Mouse (Mus musculus): ENCODE results near the gene Gm10192. TPM values are rescaled to one million over a fixed set of nuclear protein-coding genes. Genes with fewer than 3 reads are reported as not detected.
"Not testable (repeated sequence)": the region's sequence is repeated elsewhere in the genome, so short reads cannot be mapped to it uniquely, and the experiment has no call there.

The Gm10192 gene
- polyA plus RNA-seq (2015; fragmentation: Nextera tagmentation; extraction: Ambion mirVana), result not detected in 2 replicates

- not testable (repeated sequence) for H3K9me3 ChIP-seq; H3K4me1 ChIP-seq; H3K27me3 ChIP-seq (replicated peaks); H3K4me3 ChIP-seq; ATAC-seq (replicated peaks); H3K9ac ChIP-seq; H3K4me2 ChIP-seq; H3K36me3 ChIP-seq (replicated peaks); H3K27ac ChIP-seq
Measured at GRCm38 (mm10) chr4:97183066-97183465, at the start of gene Gm10192. TSS of gene Gm10192 (minus strand) at chr4:97183166.

- Histone ChIP-seq H3K27me3 (replicated peaks) (no peaks in the 10 kb centered on the region), H3K4me3 (no peak overlapping the region), H3K9ac (no peak overlapping the region), H3K4me2 (no peak overlapping the region), H3K9me3 (no peaks in the 10 kb centered on the region), H3K27ac (no peak overlapping the region), H3K36me3 (replicated peaks) (no peaks in the 10 kb centered on the region), H3K4me1 (peaks cover 7% of the 10 kb centered on the region)
- 44% methylated on average over 5 of the region's 5 CpGs for WGBS
- 0 out of 2 replicates have a peak, but pooled peaks have one; percentile 30 for ATAC-seq (replicated peaks)
Measured at GRCm38 (mm10) chr4:97230411-97231104, 47.6 kb upstream of the Gm10192 start.

- Histone ChIP-seq H3K4me2 (no peak overlapping the region), H3K27ac (no peak overlapping the region), H3K9ac (no peak overlapping the region), H3K9me3 (no peaks in the 10 kb centered on the region), H3K27me3 (replicated peaks) (no peaks in the 10 kb centered on the region), H3K4me3 (no peak overlapping the region), H3K4me1 (no peaks in the 10 kb centered on the region), H3K36me3 (replicated peaks) (no peaks in the 10 kb centered on the region)
- no peak for ATAC-seq (replicated peaks)
- 92% methylated on average over 2 of the region's 2 CpGs for WGBS
Measured at GRCm38 (mm10) chr4:97219701-97220100, 36.7 kb upstream of the Gm10192 start.

DNA sequence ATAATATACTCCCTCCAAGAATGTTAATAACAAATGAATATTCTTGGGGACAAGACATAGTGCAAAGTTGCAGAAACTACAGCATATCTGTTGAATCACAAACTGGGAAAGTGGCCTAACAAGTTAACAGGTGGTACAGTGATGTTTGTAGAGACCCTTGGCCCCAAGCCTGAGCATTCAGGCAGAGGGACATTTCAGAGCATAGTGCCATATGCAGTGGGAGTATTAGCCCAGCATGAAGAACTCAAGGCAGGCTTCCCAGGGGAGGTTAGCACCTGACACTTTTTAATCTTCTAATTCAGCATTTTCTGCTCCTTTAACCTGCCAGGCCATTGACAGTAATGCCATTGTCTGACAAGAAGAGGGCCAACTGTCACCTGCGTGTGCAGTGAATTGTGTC, 34.9 kb upstream of the Gm10192 start:
- WGBS, result 70% methylated on average over 1 of the region's 1 CpGs
- no peak for ATAC-seq (replicated peaks)
- Histone ChIP-seq H3K9me3 (no peaks in the 10 kb centered on the region), H3K27me3 (replicated peaks) (no peaks in the 10 kb centered on the region), H3K4me2 (no peak overlapping the region), H3K9ac (no peak overlapping the region), H3K4me1 (no peaks in the 10 kb centered on the region), H3K36me3 (replicated peaks) (no peaks in the 10 kb centered on the region), H3K27ac (no peak overlapping the region), H3K4me3 (no peak overlapping the region)

GRCm38 (mm10) chr4:97212514-97212913, 29.5 kb upstream of the Gm10192 start:
- no peak overlapping the region for H3K27ac ChIP-seq
- H3K4me1 ChIP-seq, result no peaks in the 10 kb centered on the region
- no peaks in the 10 kb centered on the region for H3K27me3 ChIP-seq (replicated peaks)
- H3K4me3 ChIP-seq, result no peak overlapping the region
- H3K9ac ChIP-seq, result no peak overlapping the region
- H3K9me3 ChIP-seq, result no peaks in the 10 kb centered on the region
- no peak for ATAC-seq (replicated peaks)
- no peak overlapping the region for H3K4me2 ChIP-seq
- no peaks in the 10 kb centered on the region for H3K36me3 ChIP-seq (replicated peaks)

DNA sequence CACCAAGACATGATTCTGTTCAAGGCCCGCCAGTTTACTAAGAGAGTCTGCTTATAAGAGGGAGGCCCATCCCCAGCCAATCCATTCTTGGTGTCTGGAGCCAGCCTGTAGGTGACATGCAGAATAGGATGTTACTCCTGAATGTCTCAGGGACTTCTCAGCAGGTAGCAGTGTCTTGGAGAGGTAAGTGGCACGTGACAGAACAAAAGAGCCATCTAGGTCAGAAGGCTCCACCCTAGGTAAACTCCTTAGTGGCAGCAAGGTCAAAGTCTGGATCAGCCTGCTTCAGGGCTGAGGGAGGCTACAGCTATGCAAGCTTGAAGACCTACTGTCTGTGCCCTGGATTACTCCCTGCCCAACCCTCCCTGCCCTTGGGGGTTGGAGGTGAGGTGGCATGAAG, 20.0 kb upstream of the Gm10192 start:
- not testable (repeated sequence) for H3K4me2 ChIP-seq; H3K9ac ChIP-seq; H3K27ac ChIP-seq; H3K36me3 ChIP-seq (replicated peaks); H3K27me3 ChIP-seq (replicated peaks); H3K4me3 ChIP-seq; ATAC-seq (replicated peaks); H3K4me1 ChIP-seq; H3K9me3 ChIP-seq
- WGBS, result 69% methylated on average over 2 of the region's 2 CpGs

DNA sequence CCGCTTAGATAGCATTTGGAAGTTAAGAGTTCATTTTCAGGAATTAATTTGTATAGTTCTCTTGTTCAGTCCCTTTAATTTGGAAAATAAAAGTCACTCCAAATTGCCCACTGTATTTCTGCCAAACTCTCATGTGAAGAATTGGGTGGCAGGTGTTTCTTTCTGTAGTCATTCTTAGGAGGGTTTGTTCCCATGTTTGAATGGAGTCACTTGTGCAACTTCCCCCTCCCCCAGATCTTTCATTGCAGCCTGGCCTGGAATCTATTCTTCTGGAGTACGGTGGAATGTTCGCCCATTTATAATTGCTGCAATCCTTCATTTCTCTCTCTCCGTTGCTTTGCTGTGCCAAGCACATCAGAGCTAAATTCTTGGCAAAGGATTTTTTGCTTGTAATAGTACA, 10.2 kb upstream of the Gm10192 start:
- Histone ChIP-seq H3K4me3 (no peak overlapping the region), H3K4me2 (no peak overlapping the region), H3K9me3 (no peaks in the 10 kb centered on the region), H3K27me3 (replicated peaks) (no peaks in the 10 kb centered on the region), H3K4me1 (no peaks in the 10 kb centered on the region), H3K27ac (no peak overlapping the region), H3K36me3 (replicated peaks) (no peaks in the 10 kb centered on the region), H3K9ac (no peak overlapping the region)
- 23% methylated on average over 4 of the region's 4 CpGs for WGBS
- ATAC-seq (replicated peaks), result 0 out of 2 replicates have a peak, but pooled peaks have one; percentile 27

GRCm38 (mm10) chr4:97192601-97193000, 9.6 kb upstream of the Gm10192 start:
- Histone ChIP-seq H3K4me2 (no peak overlapping the region), H3K9me3 (no peaks in the 10 kb centered on the region), H3K27me3 (replicated peaks) (no peaks in the 10 kb centered on the region), H3K27ac (no peak overlapping the region), H3K36me3 (replicated peaks) (no peaks in the 10 kb centered on the region), H3K4me1 (no peaks in the 10 kb centered on the region), H3K4me3 (no peak overlapping the region), H3K9ac (no peak overlapping the region)
- WGBS, result 66% methylated on average over 2 of the region's 2 CpGs
- ATAC-seq (replicated peaks), result no peak

DNA sequence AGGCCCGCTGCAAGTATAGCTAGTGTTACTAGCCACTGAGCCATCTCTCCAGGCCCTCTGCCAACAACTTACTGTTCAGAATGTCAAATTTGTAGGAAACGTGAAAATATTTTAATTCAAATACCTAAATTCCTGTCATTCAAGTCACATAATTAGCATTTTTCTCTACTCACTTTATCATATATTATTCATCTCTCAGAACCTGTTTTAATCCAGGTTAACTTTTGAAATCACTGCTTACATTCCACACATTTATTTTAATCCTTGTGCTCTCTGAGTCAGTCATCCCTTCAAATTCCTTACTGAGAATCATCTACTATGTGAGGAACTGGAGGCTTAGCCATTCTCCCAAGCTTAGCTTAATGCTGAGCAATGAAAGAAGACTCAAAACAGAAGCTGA, 2.6 kb downstream of the Gm10192 start:
- ATAC-seq (replicated peaks), result no peak
- no peaks in the 10 kb centered on the region for H3K9me3 ChIP-seq
- no peak overlapping the region for H3K9ac ChIP-seq
- no peak overlapping the region for H3K4me3 ChIP-seq
- H3K27me3 ChIP-seq (replicated peaks), result no peaks in the 10 kb centered on the region
- H3K36me3 ChIP-seq (replicated peaks), result no peaks in the 10 kb centered on the region
- 83% methylated on average over 2 of the region's 2 CpGs for WGBS
- H3K4me2 ChIP-seq, result no peak overlapping the region
- no peak overlapping the region for H3K27ac ChIP-seq
- no peaks in the 10 kb centered on the region for H3K4me1 ChIP-seq

DNA sequence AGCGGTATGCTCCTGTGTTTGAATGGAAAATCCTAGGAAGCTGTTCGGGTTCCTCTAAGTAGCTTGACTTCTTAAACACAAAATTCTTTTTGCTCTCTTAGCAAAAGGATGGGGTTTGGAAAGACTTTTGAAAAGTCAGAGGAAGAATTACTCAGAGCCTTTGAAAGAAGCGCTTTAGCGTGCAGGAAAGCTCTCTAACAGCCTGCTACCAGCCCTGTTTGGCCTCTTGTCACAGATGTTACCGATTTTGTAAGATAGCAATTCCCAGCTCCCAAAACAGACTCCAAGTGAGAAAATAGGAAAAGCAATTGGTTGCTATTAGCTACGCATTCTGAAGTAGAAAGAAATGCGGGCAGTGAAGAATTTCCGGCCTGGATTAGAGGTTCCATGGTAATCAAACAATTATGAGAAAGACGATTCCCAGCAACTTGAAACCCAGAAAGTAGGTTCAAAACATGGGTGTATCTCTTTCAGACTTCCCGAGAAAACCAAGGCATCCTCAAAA, 26.1 kb downstream of the Gm10192 start:
- Histone ChIP-seq H3K9ac (no peak overlapping the region), H3K36me3 (replicated peaks) (no peaks in the 10 kb centered on the region), H3K9me3 (no peaks in the 10 kb centered on the region), H3K27ac (no peak overlapping the region; the same call in 1 of the 2 replicates), H3K27me3 (replicated peaks) (no peaks in the 10 kb centered on the region), H3K4me3 (no peak overlapping the region), H3K4me2 (no peak overlapping the region), H3K4me1 (peaks cover 12% of the 10 kb centered on the region)
- no peak for ATAC-seq (replicated peaks)
- WGBS, result 29% methylated on average over 10 of the region's 10 CpGs

DNA sequence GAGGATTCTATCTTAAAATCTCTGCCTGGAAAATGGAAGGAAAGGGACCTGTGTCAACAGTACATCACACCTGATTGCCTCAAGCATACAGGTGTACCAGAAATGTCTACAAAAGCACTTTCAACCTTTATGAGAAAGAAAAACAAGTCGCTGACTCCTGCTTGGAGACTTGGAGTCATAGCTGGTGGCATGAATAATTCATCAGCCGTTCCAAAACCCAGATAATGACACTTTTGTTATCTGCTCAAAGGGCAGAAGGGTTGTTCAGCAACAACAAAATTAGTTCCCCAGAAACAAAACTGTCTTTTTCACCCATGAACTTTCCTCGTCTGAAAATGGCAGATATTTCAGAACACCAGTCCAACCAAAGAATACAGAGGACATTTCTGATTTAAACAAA, 26.9 kb downstream of the Gm10192 start:
- no peaks in the 10 kb centered on the region for H3K9me3 ChIP-seq
- no peak overlapping the region for H3K9ac ChIP-seq
- WGBS, result 22% methylated on average over 3 of the region's 3 CpGs
- H3K27ac ChIP-seq, result no peak overlapping the region
- H3K27me3 ChIP-seq (replicated peaks), result no peaks in the 10 kb centered on the region
- ATAC-seq (replicated peaks), result 0 out of 2 replicates have a peak, but pooled peaks have one; percentile 24
- peaks cover 12% of the 10 kb centered on the region for H3K4me1 ChIP-seq
- H3K4me3 ChIP-seq, result no peak overlapping the region
- no peak overlapping the region for H3K4me2 ChIP-seq
- no peaks in the 10 kb centered on the region for H3K36me3 ChIP-seq (replicated peaks)

DNA sequence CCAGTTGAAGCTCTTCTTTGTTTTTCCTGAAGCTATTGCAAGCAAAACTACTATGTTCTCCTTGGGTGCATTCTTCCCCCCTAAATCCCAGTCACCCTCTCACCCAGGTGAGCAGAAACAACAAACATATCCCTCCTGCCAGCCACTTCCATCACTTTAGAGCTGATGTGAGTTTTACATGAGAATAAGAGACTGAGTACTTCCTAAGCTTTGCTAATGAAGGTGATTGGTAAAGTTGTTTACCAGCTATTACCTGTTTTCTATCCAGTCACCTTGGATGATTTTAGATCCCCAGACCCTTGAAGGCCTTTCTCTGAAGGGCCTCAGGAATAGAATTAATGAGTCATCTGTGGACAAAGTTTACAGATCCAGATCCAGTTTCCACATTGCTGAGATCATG, 29.4 kb downstream of the Gm10192 start:
- Histone ChIP-seq H3K9ac (no peak overlapping the region), H3K4me3 (no peak overlapping the region), H3K4me1 (peaks cover 12% of the 10 kb centered on the region), H3K9me3 (no peaks in the 10 kb centered on the region), H3K36me3 (replicated peaks) (no peaks in the 10 kb centered on the region), H3K4me2 (no peak overlapping the region), H3K27me3 (replicated peaks) (no peaks in the 10 kb centered on the region), H3K27ac (no peak overlapping the region)
- no peak for ATAC-seq (replicated peaks)

- Histone ChIP-seq H3K36me3 (replicated peaks) (no peaks in the 10 kb centered on the region), H3K4me2 (no peak overlapping the region), H3K4me1 (no peaks in the 10 kb centered on the region), H3K9ac (no peak overlapping the region), H3K4me3 (no peak overlapping the region), H3K27me3 (replicated peaks) (no peaks in the 10 kb centered on the region), H3K27ac (no peak overlapping the region), H3K9me3 (no peaks in the 10 kb centered on the region)
- WGBS, result 94% methylated on average over 2 of the region's 2 CpGs
- ATAC-seq (replicated peaks), result no peak
Measured at GRCm38 (mm10) chr4:97142484-97142883, 40.5 kb downstream of the Gm10192 start.

All from midbrain, embryonic 15.5 days (tissue).